Mouse (Mus musculus) hindbrain, postnatal 0 days (tissue): ENCODE results near the gene Defa20. TPM values are rescaled to one million over a fixed set of nuclear protein-coding genes. Genes with fewer than 3 reads are reported as not detected.
"Not testable (repeated sequence)": the region's sequence is repeated elsewhere in the genome, so short reads cannot be mapped to it uniquely, and the experiment has no call there.

Experiments
- ATAC-seq: fragments of 200-750 bp; cut with Nextera tagmentation; 2 replicates; pipeline ENCODE4 v1.8.0; 2017; ENCODE audit warnings: mild to moderate bottlenecking, moderate TSS enrichment, moderate library complexity
- DNase-seq: peaks from one replicate; pipeline ENCODE4 v3.0.0-alpha.2; 2015; ENCODE audit warnings: low spot score
- H3K27ac ChIP-seq: fragments of 300-500 bp; sonication (generic); 2 replicates; pipeline ENCODE4 v1.5.1; 2014; ENCODE audit warnings: mild to moderate bottlenecking
- H3K27me3 ChIP-seq: fragments of 300-500 bp; sonication (generic); 2 replicates; pipeline ENCODE4 v1.6.1; 2014; ENCODE audit warnings: low read length, mixed read lengths; ENCODE audit not compliant: insufficient read depth
- H3K36me3 ChIP-seq: fragments of 300-500 bp; sonication (generic); 2 replicates; pipeline ENCODE4 v1.6.1; 2014; ENCODE audit warnings: low read length, mixed read lengths; ENCODE audit not compliant: insufficient read depth
- H3K4me1 ChIP-seq: fragments of 300-500 bp; sonication (generic); 2 replicates; pipeline ENCODE4 v1.6.1; 2014; ENCODE audit warnings: antibody characterized with exemption, low read length, mixed read lengths; ENCODE audit not compliant: insufficient read depth
- H3K4me2 ChIP-seq: fragments of 300-500 bp; sonication (generic); 2 replicates; pipeline ENCODE4 v1.6.1; 2014; ENCODE audit warnings: low read depth, mild to moderate bottlenecking, low read length, moderate library complexity, mixed read lengths
- H3K4me3 ChIP-seq: fragments of 300-500 bp; sonication (generic); 2 replicates; pipeline ENCODE4 v1.5.1; 2014; ENCODE audit warnings: low read length
- H3K9ac ChIP-seq: fragments of 300-500 bp; sonication (generic); replicated peaks from 2 replicates; pipeline ENCODE4 v1.6.1; 2014; ENCODE audit warnings: mild to moderate bottlenecking, low read length, moderate library complexity, mixed read lengths
- H3K9me3 ChIP-seq: fragments of 300-500 bp; sonication (generic); 2 replicates; pipeline ENCODE4 v1.6.1; 2016; ENCODE audit warnings: low read length, mixed read lengths
- WGBS: fragments of 180-500 bp; shearing (Covaris S2); extraction: QIAGEN DNeasy Blood & Tissue Kit; methylation state at CpG from one replicate; pipeline ENCODE4 v1.1.7; 2014; 5-methylcytosine and 5-hydroxymethylcytosine counted together
- polyA plus RNA-seq: library from polyadenylated mRNA; unstranded; fragments of >200 nt; fragmentation: Nextera tagmentation; extraction: Ambion mirVana; gene quantifications from 2 replicates; pipeline ENCODE4 v1.2.1, GENCODE M21; 2015
- total RNA-seq: library from RNA; depleted of rRNA; stranded (reverse); fragments of >200 nt; gene quantifications from 2 replicates; pipeline ENCODE4 v1.2.3, GENCODE M21; 2014; rRNA removed

Gene Defa20
- total RNA-seq (not detected in 2 replicates), polyA plus RNA-seq (not detected in 2 replicates)

DNA sequence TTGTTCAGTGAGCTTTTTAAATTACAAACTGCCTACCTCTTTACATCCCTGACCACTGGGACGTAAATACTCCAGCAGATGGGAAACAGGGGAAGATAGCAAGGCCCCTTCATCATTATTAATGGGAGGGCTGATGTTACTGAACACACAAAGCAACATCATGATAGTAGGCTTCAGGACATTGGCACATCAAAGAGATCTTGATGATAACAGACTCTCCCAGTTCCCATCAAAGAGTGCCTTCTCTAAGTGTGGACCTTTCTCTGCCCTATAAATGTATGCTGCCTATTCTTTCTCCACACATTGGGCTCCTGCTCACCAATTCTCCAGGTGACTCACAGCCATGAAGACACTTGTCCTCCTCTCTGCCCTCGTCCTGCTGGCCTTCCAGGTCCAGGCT, at the start of gene Defa20:
Defa20 (plus strand) TSS at position 301 of the 400 bp plus-strand sequence.
- H3K27me3 ChIP-seq, H3K9ac ChIP-seq, H3K4me1 ChIP-seq, H3K9me3 ChIP-seq, H3K36me3 ChIP-seq, DNase-seq, ATAC-seq, H3K4me3 ChIP-seq, H3K4me2 ChIP-seq, H3K27ac ChIP-seq: not testable (repeated sequence)
- no CpG with 5 or more reads among the region's 2 CpGs for whole genome bisulfite sequencing

DNA sequence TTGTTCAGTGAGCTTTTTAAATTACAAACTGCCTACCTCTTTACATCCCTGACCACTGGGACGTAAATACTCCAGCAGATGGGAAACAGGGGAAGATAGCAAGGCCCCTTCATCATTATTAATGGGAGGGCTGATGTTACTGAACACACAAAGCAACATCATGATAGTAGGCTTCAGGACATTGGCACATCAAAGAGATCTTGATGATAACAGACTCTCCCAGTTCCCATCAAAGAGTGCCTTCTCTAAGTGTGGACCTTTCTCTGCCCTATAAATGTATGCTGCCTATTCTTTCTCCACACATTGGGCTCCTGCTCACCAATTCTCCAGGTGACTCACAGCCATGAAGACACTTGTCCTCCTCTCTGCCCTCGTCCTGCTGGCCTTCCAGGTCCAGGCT, 19.7 kb downstream of the Defa20 start, which contains the start of gene Defa32:
Defa32 (plus strand) TSS at position 301 of the 400 bp plus-strand sequence.
- H3K9me3 ChIP-seq, H3K4me1 ChIP-seq, DNase-seq, H3K27ac ChIP-seq, H3K9ac ChIP-seq, H3K4me3 ChIP-seq, H3K4me2 ChIP-seq, ATAC-seq, H3K27me3 ChIP-seq, H3K36me3 ChIP-seq: not testable (repeated sequence)
- no CpG with 5 or more reads among the region's 2 CpGs for WGBS

Other genes with a start within 250 kb of the Defa20 start
- not detected in 2 replicates for gene Defa27, start 193.7 kb upstream of the Defa20 start, total RNA-seq
- gene Defa27, start 193.7 kb upstream of the Defa20 start, polyA plus RNA-seq = not detected in 2 replicates
- not detected in 2 replicates for gene Defa29, start 182.2 kb upstream of the Defa20 start, total RNA-seq
- not detected in 2 replicates for gene Defa29, start 182.2 kb upstream of the Defa20 start, polyA plus RNA-seq
- gene Defa2, start 130.7 kb upstream of the Defa20 start, total RNA-seq = not detected in 2 replicates
- gene Defa2, start 130.7 kb upstream of the Defa20 start, polyA plus RNA-seq = not detected in 2 replicates
- gene Defa33, start 117.4 kb upstream of the Defa20 start, total RNA-seq = not detected in 2 replicates
- not detected in 2 replicates for gene Defa33, start 117.4 kb upstream of the Defa20 start, polyA plus RNA-seq
- not detected in 2 replicates for gene Defa36, start 81.8 kb upstream of the Defa20 start, total RNA-seq
- not detected in 2 replicates for gene Defa36, start 81.8 kb upstream of the Defa20 start, polyA plus RNA-seq
- not detected in 2 replicates for gene Gm7849, start 52.7 kb upstream of the Defa20 start, total RNA-seq
- not detected in 2 replicates for gene Gm7849, start 52.7 kb upstream of the Defa20 start, polyA plus RNA-seq
- gene Defa32, start 19.8 kb downstream of the Defa20 start, total RNA-seq = not detected in 2 replicates
- not detected in 2 replicates for gene Defa32, start 19.8 kb downstream of the Defa20 start, polyA plus RNA-seq
- gene Defa37, start 56.1 kb downstream of the Defa20 start, total RNA-seq = not detected in 2 replicates
- not detected in 2 replicates for gene Defa37, start 56.1 kb downstream of the Defa20 start, polyA plus RNA-seq
- not detected in 2 replicates for gene Defa28, start 73.7 kb downstream of the Defa20 start, total RNA-seq
- not detected in 2 replicates for gene Defa28, start 73.7 kb downstream of the Defa20 start, polyA plus RNA-seq
- not detected in 2 replicates for gene Gm7861, start 85.2 kb downstream of the Defa20 start, total RNA-seq
- gene Gm7861, start 85.2 kb downstream of the Defa20 start, polyA plus RNA-seq = not detected in 2 replicates
- gene Defa26, start 108.9 kb downstream of the Defa20 start, total RNA-seq = not detected in 2 replicates
- gene Defa26, start 108.9 kb downstream of the Defa20 start, polyA plus RNA-seq = not detected in 2 replicates
- not detected in 2 replicates for gene Defa17, start 146.5 kb downstream of the Defa20 start, total RNA-seq
- gene Defa17, start 146.5 kb downstream of the Defa20 start, polyA plus RNA-seq = not detected in 2 replicates
- gene Defa34, start 156.5 kb downstream of the Defa20 start, total RNA-seq = not detected in 2 replicates
- gene Defa34, start 156.5 kb downstream of the Defa20 start, polyA plus RNA-seq = not detected in 2 replicates
- gene AY761184, start 194.4 kb downstream of the Defa20 start, total RNA-seq = not detected in 2 replicates
- not detected in 2 replicates for gene AY761184, start 194.4 kb downstream of the Defa20 start, polyA plus RNA-seq
- gene Defa24, start 225.2 kb downstream of the Defa20 start, total RNA-seq = not detected in 2 replicates
- not detected in 2 replicates for gene Defa24, start 225.2 kb downstream of the Defa20 start, polyA plus RNA-seq